Mouse (Mus musculus): ENCODE measurements around the gene Tnip3. TPM values are rescaled to one million over a fixed set of nuclear protein-coding genes. Genes with fewer than 3 reads are reported as not detected.
A peak's percentile ranks its signal among the peaks of the same experiment; 100 is the strongest.

Gene Tnip3
- polyA plus RNA-seq, 1 experiment from 2014 or later: 3.2 TPM

GRCm38 (mm10) chr6:65569741-65570140 lies 44.6 kb downstream of the Tnip3 start:
- no peaks in the 10 kb centered on the region for H3K36me3 ChIP-seq (ENCODE audit: control insufficient read depth, insufficient read depth, low read length)
- no peak overlapping the region for H3K9ac ChIP-seq (ENCODE audit: low read length)
- no peaks in the 10 kb centered on the region for H3K9me3 ChIP-seq (ENCODE audit: control insufficient read depth, low read length)
- H3K4me3 ChIP-seq (ENCODE audit: low read length): no peak overlapping the region
- peak; percentile 61; the same call in 1 of the 2 replicates for ATAC-seq (ENCODE audit: low read depth)
- H3K4me2 ChIP-seq (ENCODE audit: low read depth, low read length): no peak overlapping the region
- WGBS: 23% methylated on average over 8 of the region's 8 CpGs
- H3K4me1 ChIP-seq (replicated peaks; ENCODE audit: control insufficient read depth, insufficient read depth, low read length): peaks cover 7% of the 10 kb centered on the region; the same call in 1 of the 2 replicates
- H3K27ac ChIP-seq (ENCODE audit: low read length): no peak overlapping the region
- H3K27me3 ChIP-seq (ENCODE audit: control insufficient read depth, insufficient read depth, low read depth, low read length): no peaks in the 10 kb centered on the region

GRCm38 (mm10) chr6:65578151-65578973 lies 53.2 kb downstream of the Tnip3 start:
- WGBS: 49% methylated on average over 8 of the region's 8 CpGs

GRCm38 (mm10) chr6:65583029-65583428 lies 57.9 kb downstream of the Tnip3 start:
- Histone ChIP-seq H3K36me3 (ENCODE audit: control insufficient read depth, insufficient read depth, low read length) (no peaks in the 10 kb centered on the region), H3K27ac (ENCODE audit: low read length) (peak overlapping the region; percentile 19), H3K4me2 (ENCODE audit: low read depth, low read length) (no peak overlapping the region), H3K9me3 (ENCODE audit: control insufficient read depth, low read length) (no peaks in the 10 kb centered on the region), H3K4me3 (ENCODE audit: low read length) (no peak overlapping the region), H3K27me3 (ENCODE audit: control insufficient read depth, insufficient read depth, low read depth, low read length) (no peaks in the 10 kb centered on the region), H3K4me1 (replicated peaks; ENCODE audit: control insufficient read depth, insufficient read depth, low read length) (peaks cover 5% of the 10 kb centered on the region; the same call in 1 of the 2 replicates), H3K9ac (ENCODE audit: low read length) (no peak overlapping the region)
- 57% methylated on average over 4 of the region's 4 CpGs for WGBS
- no peak for ATAC-seq (ENCODE audit: low read depth)

More at GRCm38 (mm10) chr6:65578151-65578973, 53.2 kb downstream of the Tnip3 start:
- Histone ChIP-seq H3K4me3 (ENCODE audit: low read length) (no peak overlapping the region), H3K9me3 (ENCODE audit: control insufficient read depth, low read length) (no peaks in the 10 kb centered on the region), H3K27me3 (ENCODE audit: control insufficient read depth, insufficient read depth, low read depth, low read length) (no peaks in the 10 kb centered on the region), H3K27ac (ENCODE audit: low read length) (no peak overlapping the region), H3K36me3 (ENCODE audit: control insufficient read depth, insufficient read depth, low read length) (no peaks in the 10 kb centered on the region), H3K4me1 (replicated peaks; ENCODE audit: control insufficient read depth, insufficient read depth, low read length) (0 out of 2 replicates have a peak, but pooled peaks cover 2% of the 10 kb centered on the region), H3K4me2 (ENCODE audit: low read depth, low read length) (no peak overlapping the region), H3K9ac (ENCODE audit: low read length) (no peak overlapping the region)
- no peak for ATAC-seq (ENCODE audit: low read depth)

GRCm38 (mm10) chr6:65584870-65585332 lies 59.8 kb downstream of the Tnip3 start:
- H3K27ac ChIP-seq (ENCODE audit: low read length): peak overlapping the region; percentile 75
- H3K4me2 ChIP-seq (ENCODE audit: low read depth, low read length): no peak overlapping the region; the same call in 1 of the 2 replicates
- no peaks in the 10 kb centered on the region for H3K27me3 ChIP-seq (ENCODE audit: control insufficient read depth, insufficient read depth, low read depth, low read length)
- peaks cover 5% of the 10 kb centered on the region; the same call in 1 of the 2 replicates for H3K4me1 ChIP-seq (replicated peaks; ENCODE audit: control insufficient read depth, insufficient read depth, low read length)
- H3K9me3 ChIP-seq (ENCODE audit: control insufficient read depth, low read length): no peaks in the 10 kb centered on the region
- no peak overlapping the region for H3K4me3 ChIP-seq (ENCODE audit: low read length)
- WGBS: 17% methylated on average over 4 of the region's 4 CpGs
- H3K9ac ChIP-seq (ENCODE audit: low read length): no peak overlapping the region
- ATAC-seq (ENCODE audit: low read depth): peak; percentile 88
- H3K36me3 ChIP-seq (ENCODE audit: control insufficient read depth, insufficient read depth, low read length): no peaks in the 10 kb centered on the region

GRCm38 (mm10) chr6:65585333-65586053 lies 60.4 kb downstream of the Tnip3 start:
- WGBS: 53% methylated on average over 3 of the region's 3 CpGs
- H3K9ac ChIP-seq (ENCODE audit: low read length): no peak overlapping the region
- H3K4me3 ChIP-seq (ENCODE audit: low read length): no peak overlapping the region
- H3K36me3 ChIP-seq (ENCODE audit: control insufficient read depth, insufficient read depth, low read length): no peaks in the 10 kb centered on the region
- H3K27ac ChIP-seq (ENCODE audit: low read length): peak overlapping the region; percentile 60
- no peaks in the 10 kb centered on the region for H3K9me3 ChIP-seq (ENCODE audit: control insufficient read depth, low read length)
- no peaks in the 10 kb centered on the region for H3K27me3 ChIP-seq (ENCODE audit: control insufficient read depth, insufficient read depth, low read depth, low read length)
- peaks cover 5% of the 10 kb centered on the region; the same call in 1 of the 2 replicates for H3K4me1 ChIP-seq (replicated peaks; ENCODE audit: control insufficient read depth, insufficient read depth, low read length)
- no peak for ATAC-seq (ENCODE audit: low read depth)
- H3K4me2 ChIP-seq (ENCODE audit: low read depth, low read length): no peak overlapping the region; the same call in 1 of the 2 replicates

DNA sequence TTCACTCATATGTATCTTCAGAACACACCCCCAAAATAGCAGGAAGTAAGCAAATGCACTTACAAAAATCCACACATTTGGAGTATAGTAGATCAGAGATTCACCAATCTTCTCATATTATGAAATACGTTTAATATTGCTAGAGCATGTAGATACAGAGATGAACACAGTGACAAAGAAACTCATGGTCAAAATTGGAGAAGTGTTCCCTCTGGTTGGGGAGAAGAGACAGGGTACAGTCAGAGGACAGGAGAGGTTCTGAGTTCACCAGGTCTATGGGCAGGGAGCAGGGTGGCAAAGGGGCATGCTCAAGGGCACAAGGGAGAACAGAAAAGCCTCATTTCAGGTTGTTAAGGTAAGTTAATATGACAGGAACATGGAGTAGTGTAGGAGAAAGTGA lies 63.7 kb downstream of the Tnip3 start:
- no peaks in the 10 kb centered on the region for H3K9me3 ChIP-seq (ENCODE audit: control insufficient read depth, low read length)
- ATAC-seq (ENCODE audit: low read depth): no peak
- no peaks in the 10 kb centered on the region for H3K27me3 ChIP-seq (ENCODE audit: control insufficient read depth, insufficient read depth, low read depth, low read length)
- no peak overlapping the region for H3K4me2 ChIP-seq (ENCODE audit: low read depth, low read length)
- WGBS: 80% methylated on average over 1 of the region's 1 CpGs
- no peaks in the 10 kb centered on the region for H3K36me3 ChIP-seq (ENCODE audit: control insufficient read depth, insufficient read depth, low read length)
- no peak overlapping the region for H3K9ac ChIP-seq (ENCODE audit: low read length)
- H3K4me3 ChIP-seq (ENCODE audit: low read length): no peak overlapping the region
- no peak overlapping the region for H3K27ac ChIP-seq (ENCODE audit: low read length)
- H3K4me1 ChIP-seq (replicated peaks; ENCODE audit: control insufficient read depth, insufficient read depth, low read length): peaks cover 3% of the 10 kb centered on the region; the same call in 1 of the 2 replicates

DNA sequence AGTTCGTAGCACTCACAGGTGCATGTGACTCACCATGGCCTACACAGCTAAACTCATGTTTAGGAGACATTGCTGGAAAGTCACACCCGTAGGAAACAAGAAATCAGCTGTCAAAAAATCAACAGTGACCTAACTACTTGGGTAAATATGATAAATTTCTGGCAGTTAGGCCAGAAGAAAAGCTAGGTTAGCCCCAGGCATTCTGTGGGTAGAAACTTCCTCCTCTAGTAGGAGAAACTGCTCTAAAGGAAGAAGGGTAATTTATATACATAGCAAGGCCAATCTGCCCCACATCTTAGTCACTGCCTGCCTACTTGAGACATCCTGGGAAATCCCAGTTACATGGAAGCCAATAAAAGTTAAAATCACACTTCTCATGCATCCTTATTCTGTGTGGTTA lies 64.9 kb downstream of the Tnip3 start:
- H3K27ac ChIP-seq (ENCODE audit: low read length): no peak overlapping the region
- H3K4me3 ChIP-seq (ENCODE audit: low read length): no peak overlapping the region
- H3K9me3 ChIP-seq (ENCODE audit: control insufficient read depth, low read length): no peaks in the 10 kb centered on the region
- H3K4me1 ChIP-seq (replicated peaks; ENCODE audit: control insufficient read depth, insufficient read depth, low read length): peaks cover 3% of the 10 kb centered on the region; the same call in 1 of the 2 replicates
- no peak overlapping the region for H3K9ac ChIP-seq (ENCODE audit: low read length)
- no peak overlapping the region for H3K4me2 ChIP-seq (ENCODE audit: low read depth, low read length)
- no peaks in the 10 kb centered on the region for H3K36me3 ChIP-seq (ENCODE audit: control insufficient read depth, insufficient read depth, low read length)
- ATAC-seq (ENCODE audit: low read depth): no peak
- WGBS: 58% methylated on average over 2 of the region's 2 CpGs
- H3K27me3 ChIP-seq (ENCODE audit: control insufficient read depth, insufficient read depth, low read depth, low read length): no peaks in the 10 kb centered on the region

- Histone ChIP-seq H3K4me3 (ENCODE audit: low read length) (no peak overlapping the region), H3K4me2 (ENCODE audit: low read depth, low read length) (no peak overlapping the region), H3K27me3 (ENCODE audit: control insufficient read depth, insufficient read depth, low read depth, low read length) (no peaks in the 10 kb centered on the region), H3K36me3 (ENCODE audit: control insufficient read depth, insufficient read depth, low read length) (no peaks in the 10 kb centered on the region), H3K9ac (ENCODE audit: low read length) (no peak overlapping the region), H3K27ac (ENCODE audit: low read length) (peak overlapping the region; percentile 6), H3K9me3 (ENCODE audit: control insufficient read depth, low read length) (no peaks in the 10 kb centered on the region), H3K4me1 (replicated peaks; ENCODE audit: control insufficient read depth, insufficient read depth, low read length) (no peaks in the 10 kb centered on the region; the same call in 1 of the 2 replicates)
- 62% methylated on average over 3 of the region's 3 CpGs for WGBS
- no peak for ATAC-seq (ENCODE audit: low read depth)
Observed at GRCm38 (mm10) chr6:65594171-65594570, 69.1 kb downstream of the Tnip3 start.

GRCm38 (mm10) chr6:65595371-65595770 lies 70.3 kb downstream of the Tnip3 start:
- H3K27me3 ChIP-seq (ENCODE audit: control insufficient read depth, insufficient read depth, low read depth, low read length): no peaks in the 10 kb centered on the region
- H3K27ac ChIP-seq (ENCODE audit: low read length): peak overlapping the region; percentile 85
- H3K4me1 ChIP-seq (replicated peaks; ENCODE audit: control insufficient read depth, insufficient read depth, low read length): no peaks in the 10 kb centered on the region; the same call in 1 of the 2 replicates
- no peak overlapping the region for H3K9ac ChIP-seq (ENCODE audit: low read length)
- WGBS: 29% methylated on average over 1 of the region's 1 CpGs
- H3K9me3 ChIP-seq (ENCODE audit: control insufficient read depth, low read length): no peaks in the 10 kb centered on the region
- peak; percentile 93 for ATAC-seq (ENCODE audit: low read depth)
- H3K36me3 ChIP-seq (ENCODE audit: control insufficient read depth, insufficient read depth, low read length): no peaks in the 10 kb centered on the region
- no peak overlapping the region for H3K4me3 ChIP-seq (ENCODE audit: low read length)
- H3K4me2 ChIP-seq (ENCODE audit: low read depth, low read length): no peak overlapping the region
